Mouse (Mus musculus): ENCODE measurements around the gene Rbm11. TPM values are rescaled to one million over a fixed set of nuclear protein-coding genes. Genes with fewer than 3 reads are reported as not detected.

The Rbm11 gene
- 0.03 TPM in 1 of 2 replicates, not detected in the other for polyA plus RNA-seq (2015; fragmentation: Nextera tagmentation; extraction: Ambion mirVana)

- peak within 1 kb of the TSS; percentile 26; the same call in 1 of the 2 replicates for H3K9ac ChIP-seq
- WGBS (ENCODE audit: insufficient replicate concordance): under 1% methylated on average over 52 of the region's 55 CpGs
- no peaks in the 10 kb centered on the region for H3K9me3 ChIP-seq (replicated peaks)
- peaks cover 13% of the 10 kb centered on the region for H3K4me1 ChIP-seq (replicated peaks)
- no peak within 1 kb of the TSS for H3K27ac ChIP-seq (replicated peaks)
- H3K4me3 ChIP-seq (replicated peaks): peak within 1 kb of the TSS; percentile 64
- ATAC-seq (ENCODE audit: insufficient read depth): peak; percentile 97
- H3K4me2 ChIP-seq: peak within 1 kb of the TSS; percentile 94
- H3K36me3 ChIP-seq (replicated peaks): no peaks in the 10 kb centered on the region
- peaks cover 4% of the 10 kb centered on the region; the same call in 1 of the 2 replicates for H3K27me3 ChIP-seq
Measured at GRCm38 (mm10) chr16:75592671-75593500, at the start of gene Rbm11. Gene Rbm11 (plus strand): TSS chr16:75592844.

GRCm38 (mm10) chr16:75545310-75545709, 47.3 kb upstream of the Rbm11 start:
- 53% methylated on average over 1 of the region's 1 CpGs for WGBS (ENCODE audit: insufficient replicate concordance)
- Histone ChIP-seq H3K4me3 (replicated peaks) (no peak overlapping the region), H3K27ac (replicated peaks) (no peak overlapping the region), H3K27me3 (no peaks in the 10 kb centered on the region), H3K9ac (no peak overlapping the region), H3K9me3 (replicated peaks) (no peaks in the 10 kb centered on the region), H3K4me2 (no peak overlapping the region), H3K4me1 (replicated peaks) (no peaks in the 10 kb centered on the region), H3K36me3 (replicated peaks) (no peaks in the 10 kb centered on the region)
- no peak for ATAC-seq (ENCODE audit: insufficient read depth)

GRCm38 (mm10) chr16:75562910-75563309, 29.7 kb upstream of the Rbm11 start:
- no peaks in the 10 kb centered on the region for H3K9me3 ChIP-seq (replicated peaks)
- H3K4me1 ChIP-seq (replicated peaks): no peaks in the 10 kb centered on the region
- no peak for ATAC-seq (ENCODE audit: insufficient read depth)
- H3K27me3 ChIP-seq: no peaks in the 10 kb centered on the region
- H3K9ac ChIP-seq: no peak overlapping the region
- 74% methylated on average over 2 of the region's 2 CpGs for WGBS (ENCODE audit: insufficient replicate concordance)
- no peak overlapping the region for H3K27ac ChIP-seq (replicated peaks)
- H3K36me3 ChIP-seq (replicated peaks): no peaks in the 10 kb centered on the region
- H3K4me3 ChIP-seq (replicated peaks): no peak overlapping the region
- H3K4me2 ChIP-seq: no peak overlapping the region

GRCm38 (mm10) chr16:75582279-75582678, 10.4 kb upstream of the Rbm11 start:
- WGBS (ENCODE audit: insufficient replicate concordance): 50% methylated on average over 5 of the region's 5 CpGs
- Histone ChIP-seq H3K9ac (no peak overlapping the region), H3K9me3 (replicated peaks) (no peaks in the 10 kb centered on the region), H3K27me3 (no peaks in the 10 kb centered on the region), H3K4me1 (replicated peaks) (no peaks in the 10 kb centered on the region), H3K4me2 (no peak overlapping the region), H3K4me3 (replicated peaks) (no peak overlapping the region), H3K36me3 (replicated peaks) (no peaks in the 10 kb centered on the region), H3K27ac (replicated peaks) (no peak overlapping the region)
- ATAC-seq (ENCODE audit: insufficient read depth): no peak

GRCm38 (mm10) chr16:75585961-75586360, 6.7 kb upstream of the Rbm11 start, which contains the start of gene Lipi:
Gene Lipi (minus strand): TSS chr16:75586061.
- no peaks in the 10 kb centered on the region for H3K27me3 ChIP-seq
- no peaks in the 10 kb centered on the region for H3K36me3 ChIP-seq (replicated peaks)
- no peak for ATAC-seq (ENCODE audit: insufficient read depth)
- H3K9me3 ChIP-seq (replicated peaks): no peaks in the 10 kb centered on the region
- H3K4me3 ChIP-seq (replicated peaks): no peak within 1 kb of the TSS
- H3K4me1 ChIP-seq (replicated peaks): no peaks in the 10 kb centered on the region
- H3K4me2 ChIP-seq: no peak within 1 kb of the TSS
- H3K27ac ChIP-seq (replicated peaks): no peak within 1 kb of the TSS
- H3K9ac ChIP-seq: no peak within 1 kb of the TSS
- 65% methylated on average over 7 of the region's 7 CpGs for WGBS (ENCODE audit: insufficient replicate concordance)

- Histone ChIP-seq H3K9ac (no peak overlapping the region), H3K27me3 (no peaks in the 10 kb centered on the region), H3K27ac (replicated peaks) (no peak overlapping the region), H3K36me3 (replicated peaks) (no peaks in the 10 kb centered on the region), H3K9me3 (replicated peaks) (no peaks in the 10 kb centered on the region), H3K4me1 (replicated peaks) (no peaks in the 10 kb centered on the region), H3K4me2 (no peak overlapping the region), H3K4me3 (replicated peaks) (no peak overlapping the region)
- WGBS (ENCODE audit: insufficient replicate concordance): 7% methylated on average over 3 of the region's 3 CpGs
- no peak for ATAC-seq (ENCODE audit: insufficient read depth)
Measured at GRCm38 (mm10) chr16:75586466-75586865, 6.2 kb upstream of the Rbm11 start.

- no peak for ATAC-seq (ENCODE audit: insufficient read depth)
- H3K4me3 ChIP-seq (replicated peaks): peak overlapping the region; percentile 64
- H3K27me3 ChIP-seq: peaks cover 4% of the 10 kb centered on the region; the same call in 1 of the 2 replicates
- H3K4me1 ChIP-seq (replicated peaks): peaks cover 13% of the 10 kb centered on the region
- H3K9ac ChIP-seq: 0 out of 2 replicates have a peak overlapping the region, but pooled peaks have one; percentile 26
- no peaks in the 10 kb centered on the region for H3K9me3 ChIP-seq (replicated peaks)
- H3K4me2 ChIP-seq: peak overlapping the region; percentile 94
- no peaks in the 10 kb centered on the region for H3K36me3 ChIP-seq (replicated peaks)
- 6% methylated on average over 15 of the region's 15 CpGs for WGBS (ENCODE audit: insufficient replicate concordance)
- no peak overlapping the region for H3K27ac ChIP-seq (replicated peaks)
Measured at GRCm38 (mm10) chr16:75593501-75594183, 998 bp downstream of the Rbm11 start.

GRCm38 (mm10) chr16:75606415-75606814, 13.8 kb downstream of the Rbm11 start:
- Histone ChIP-seq H3K4me3 (replicated peaks) (no peak overlapping the region), H3K9ac (no peak overlapping the region), H3K27ac (replicated peaks) (no peak overlapping the region), H3K27me3 (no peaks in the 10 kb centered on the region), H3K9me3 (replicated peaks) (no peaks in the 10 kb centered on the region), H3K4me1 (replicated peaks) (no peaks in the 10 kb centered on the region), H3K36me3 (replicated peaks) (no peaks in the 10 kb centered on the region), H3K4me2 (no peak overlapping the region)
- no peak for ATAC-seq (ENCODE audit: insufficient read depth)
- 59% methylated on average over 1 of the region's 1 CpGs for WGBS (ENCODE audit: insufficient replicate concordance)

- no peaks in the 10 kb centered on the region for H3K27me3 ChIP-seq
- H3K27ac ChIP-seq (replicated peaks): no peak overlapping the region
- H3K36me3 ChIP-seq (replicated peaks): no peaks in the 10 kb centered on the region
- no peak for ATAC-seq (ENCODE audit: insufficient read depth)
- no peaks in the 10 kb centered on the region for H3K9me3 ChIP-seq (replicated peaks)
- H3K4me1 ChIP-seq (replicated peaks): no peaks in the 10 kb centered on the region
- H3K9ac ChIP-seq: no peak overlapping the region
- H3K4me3 ChIP-seq (replicated peaks): no peak overlapping the region
- H3K4me2 ChIP-seq: no peak overlapping the region
Measured at GRCm38 (mm10) chr16:75612561-75612960, 19.9 kb downstream of the Rbm11 start.

- Histone ChIP-seq H3K4me3 (replicated peaks) (no peak overlapping the region), H3K4me1 (replicated peaks) (no peaks in the 10 kb centered on the region), H3K4me2 (no peak overlapping the region), H3K36me3 (replicated peaks) (no peaks in the 10 kb centered on the region), H3K9me3 (replicated peaks) (no peaks in the 10 kb centered on the region), H3K27ac (replicated peaks) (no peak overlapping the region), H3K27me3 (no peaks in the 10 kb centered on the region), H3K9ac (no peak overlapping the region)
- ATAC-seq (ENCODE audit: insufficient read depth): no peak
- 61% methylated on average over 2 of the region's 2 CpGs for WGBS (ENCODE audit: insufficient replicate concordance)
Measured at GRCm38 (mm10) chr16:75617651-75618349, 25.2 kb downstream of the Rbm11 start.

- no peak overlapping the region for H3K27ac ChIP-seq (replicated peaks)
- H3K4me3 ChIP-seq (replicated peaks): no peak overlapping the region
- H3K27me3 ChIP-seq: no peaks in the 10 kb centered on the region
- ATAC-seq (ENCODE audit: insufficient read depth): no peak
- no peaks in the 10 kb centered on the region for H3K4me1 ChIP-seq (replicated peaks)
- H3K9me3 ChIP-seq (replicated peaks): no peaks in the 10 kb centered on the region
- no peak overlapping the region for H3K4me2 ChIP-seq
- 65% methylated on average over 2 of the region's 2 CpGs for WGBS (ENCODE audit: insufficient replicate concordance)
- H3K9ac ChIP-seq: no peak overlapping the region
- no peaks in the 10 kb centered on the region for H3K36me3 ChIP-seq (replicated peaks)
Measured at GRCm38 (mm10) chr16:75627862-75628261, 35.2 kb downstream of the Rbm11 start.

Measured in liver, embryonic 15.5 days (tissue).